Mouse (Mus musculus) liver, adult 2 months (tissue): ENCODE measurements at regions not wholly inside any gene's neighbourhood (a gene's known extent, or its start where the extent isn't known, plus 50 kb on each side); places are given as distances from the start of the nearest gene placed in this dataset.

Source experiments
- DNase-seq: peaks from one replicate; pipeline ENCODE4 v3.0.0-alpha.2; 2011; ENCODE audit warnings: low read depth, low spot score; ENCODE audit errors: extremely low read depth
- H3K27ac ChIP-seq: fragments of 200-500 bp; replicated peaks from 2 replicates; pipeline ENCODE4 v1.5.1; 2012; ENCODE audit warnings: low read depth, mild to moderate bottlenecking, control low read depth, inconsistent platforms, low read length; ENCODE audit not compliant: insufficient read depth
- H3K27me3 ChIP-seq: fragments of 200-500 bp; 2 replicates; pipeline ENCODE4 v1.6.1; 2012; ENCODE audit warnings: mild to moderate bottlenecking, moderate library complexity, low read length, inconsistent platforms; ENCODE audit not compliant: control insufficient read depth, insufficient read depth
- H3K36me3 ChIP-seq: fragments of 200-500 bp; 2 replicates; pipeline ENCODE4 v1.6.1; 2012; ENCODE audit warnings: low read length, inconsistent platforms; ENCODE audit not compliant: control insufficient read depth, insufficient read depth
- H3K4me1 ChIP-seq: fragments of 200-500 bp; 2 replicates; pipeline ENCODE4 v1.6.1; 2011; ENCODE audit warnings: low read length; ENCODE audit not compliant: control insufficient read depth, insufficient read depth
- H3K4me3 ChIP-seq: fragments of 200-500 bp; 2 replicates; pipeline ENCODE4 v1.5.1; 2011; ENCODE audit warnings: low read depth, mild to moderate bottlenecking, control low read depth, low read length, moderate library complexity; ENCODE audit not compliant: insufficient read depth
- H3K79me2 ChIP-seq: fragments of 200-500 bp; 2 replicates; pipeline ENCODE4 v1.6.1; 2012; ENCODE audit warnings: inconsistent platforms, mild to moderate bottlenecking, low read length, moderate library complexity; ENCODE audit not compliant: control insufficient read depth, insufficient read depth
- H3K9ac ChIP-seq: fragments of 200-500 bp; 2 replicates; pipeline ENCODE4 v1.6.1; 2012; ENCODE audit warnings: low read depth, mild to moderate bottlenecking, control low read depth, inconsistent platforms, low read length
- CTCF ChIP-seq: fragments of 200-500 bp; IDR thresholded peaks from 2 replicates; pipeline ENCODE4 v1.5.1; 2011; ENCODE audit warnings: low read depth, low read length, control low read depth
- POLR2A ChIP-seq: fragments of 200-500 bp; IDR thresholded peaks from 2 replicates; pipeline ENCODE4 v1.6.1; 2011; ENCODE audit warnings: low read length, control low read depth; ENCODE audit not compliant: insufficient read depth; ENCODE audit errors: extremely low read depth
- WGBS: fragments of 180-500 bp; shearing (Covaris S2); methylation state at CpG from one replicate; pipeline ENCODE4 v1.1.7; 2018; 5-methylcytosine and 5-hydroxymethylcytosine counted together

DNA sequence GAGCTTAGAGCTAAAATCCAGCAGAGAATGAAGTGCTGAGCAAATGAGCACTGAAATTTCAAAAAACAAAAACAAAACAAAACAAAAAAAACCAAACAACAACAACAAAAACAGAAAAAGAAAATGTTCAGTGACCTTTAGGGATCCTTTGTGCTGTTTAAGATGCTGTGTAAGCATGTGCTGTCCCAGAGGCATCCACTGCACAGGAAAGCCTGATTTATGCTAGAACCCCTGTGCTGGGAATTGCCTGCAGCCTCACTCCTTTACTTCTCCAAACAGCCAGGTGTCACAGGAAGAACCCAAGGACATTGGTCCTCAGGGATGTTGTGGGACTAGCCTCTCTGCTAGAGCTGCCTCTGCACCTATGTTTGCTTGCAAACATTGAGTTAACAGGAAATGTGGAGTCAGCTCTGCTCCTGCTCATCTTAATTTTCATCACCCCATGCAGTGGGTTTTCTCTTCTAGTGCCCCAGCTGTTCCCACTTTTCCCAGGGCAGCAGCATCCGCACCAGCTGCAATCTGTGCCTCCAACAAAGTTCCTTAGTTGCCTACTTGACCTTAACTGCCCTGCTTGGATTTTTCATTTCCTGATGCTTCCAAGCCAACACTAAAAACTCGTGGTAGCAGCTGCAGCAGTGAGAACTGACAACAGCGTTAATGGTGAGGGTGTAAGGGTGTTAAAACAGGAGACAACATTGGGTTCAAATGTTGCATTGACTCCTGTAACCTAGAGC lies 804.8 kb upstream of the Gm5150 start:
- Histone ChIP-seq H3K27ac (no peak overlapping the region), H3K4me1 (no peaks in the 10 kb centered on the region), H3K79me2 (no peaks in the 10 kb centered on the region), H3K9ac (no peak overlapping the region), H3K4me3 (no peak overlapping the region), H3K27me3 (no peaks in the 10 kb centered on the region), H3K36me3 (no peaks in the 10 kb centered on the region)
- TF ChIP-seq POLR2A (no peak), CTCF (no peak)
- no peak for DNase-seq
- 36% methylated on average over 3 of the region's 3 CpGs for WGBS

DNA sequence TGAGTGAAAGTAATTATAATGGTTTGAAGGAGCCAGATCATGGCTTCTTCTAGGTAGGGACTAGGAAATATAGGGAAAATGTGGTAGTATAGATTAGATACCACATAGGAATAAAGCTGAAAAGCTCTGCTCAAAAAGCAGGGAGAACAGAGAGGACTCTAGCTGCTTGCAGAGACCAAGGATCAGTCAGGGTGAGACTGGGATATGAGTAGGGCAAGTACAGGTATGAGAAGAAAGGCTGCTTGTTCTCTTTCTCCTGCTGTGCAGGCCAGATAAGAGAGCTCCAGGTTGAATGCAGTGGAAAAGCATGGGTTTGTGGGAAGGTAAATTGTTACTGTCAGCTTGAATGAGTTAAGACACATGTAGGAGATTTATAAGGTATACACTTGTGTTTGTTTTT lies 797.4 kb upstream of the Gm5150 start:
- Histone ChIP-seq H3K4me1 (no peaks in the 10 kb centered on the region), H3K79me2 (no peaks in the 10 kb centered on the region), H3K9ac (no peak overlapping the region), H3K27me3 (no peaks in the 10 kb centered on the region), H3K36me3 (no peaks in the 10 kb centered on the region), H3K27ac (no peak overlapping the region), H3K4me3 (no peak overlapping the region)
- no peak for TF ChIP-seq CTCF
- TF ChIP-seq POLR2A: no peak
- DNase-seq: no peak
